Mouse (Mus musculus) hindbrain, embryonic 16.5 days (tissue): ENCODE measurements around the gene Mpeg1. TPM values are rescaled to one million over a fixed set of nuclear protein-coding genes. Genes with fewer than 3 reads are reported as not detected.

Source experiments
- ATAC-seq: fragments of 200-750 bp; cut with Nextera tagmentation; 2 replicates; pipeline ENCODE4 v1.8.0; 2017; ENCODE audit warnings: moderate TSS enrichment, moderate library complexity
- H3K27ac ChIP-seq: fragments of 300-500 bp; sonication (generic); 2 replicates; pipeline ENCODE4 v1.5.1; 2014; ENCODE audit warnings: low read depth, mild to moderate bottlenecking, control low read depth, low read length, moderate library complexity
- H3K27me3 ChIP-seq: fragments of 300-500 bp; sonication (generic); replicated peaks from 2 replicates; pipeline ENCODE4 v1.6.1; 2014; ENCODE audit warnings: low read length; ENCODE audit not compliant: control insufficient read depth, insufficient read depth
- H3K36me3 ChIP-seq: fragments of 300-500 bp; sonication (generic); 2 replicates; pipeline ENCODE4 v1.6.1; 2014; ENCODE audit warnings: mild to moderate bottlenecking, low read length, moderate library complexity, mixed read lengths; ENCODE audit not compliant: control insufficient read depth, insufficient read depth
- H3K4me1 ChIP-seq: fragments of 300-500 bp; sonication (generic); 2 replicates; pipeline ENCODE4 v1.6.1; 2014; ENCODE audit warnings: low read depth, low read length; ENCODE audit not compliant: control insufficient read depth, insufficient read depth
- H3K4me2 ChIP-seq: fragments of 300-500 bp; sonication (generic); 2 replicates; pipeline ENCODE4 v1.6.1; 2014; ENCODE audit warnings: mild to moderate bottlenecking, low read length, control low read depth, moderate library complexity
- H3K4me3 ChIP-seq: fragments of 300-500 bp; sonication (generic); 2 replicates; pipeline ENCODE4 v1.5.1; 2014; ENCODE audit warnings: mild to moderate bottlenecking, low read length, control low read depth, moderate library complexity
- H3K9ac ChIP-seq: fragments of 300-500 bp; sonication (generic); 2 replicates; pipeline ENCODE4 v1.6.1; 2014; ENCODE audit warnings: low read depth, mild to moderate bottlenecking, control low read depth, low read length, moderate library complexity
- H3K9me3 ChIP-seq: fragments of 300-500 bp; sonication (generic); 2 replicates; pipeline ENCODE4 v1.6.1; 2014; ENCODE audit warnings: mild to moderate bottlenecking, low read length, moderate library complexity; ENCODE audit not compliant: control insufficient read depth
- WGBS: fragments of 180-500 bp; shearing (Covaris S2); extraction: QIAGEN DNeasy Blood & Tissue Kit; methylation state at CpG from one replicate; pipeline ENCODE4 v1.1.7; 2014; 5-methylcytosine and 5-hydroxymethylcytosine counted together
- polyA plus RNA-seq: library from polyadenylated mRNA; unstranded; fragments of >200 nt; fragmentation: Nextera tagmentation; extraction: Ambion mirVana; gene quantifications from 2 replicates; pipeline ENCODE4 v1.2.1, GENCODE M21; 2015

Gene Mpeg1
- polyA plus RNA-seq, 1 experiment from 2014 or later = 0.66 TPM

GRCm38 (mm10) chr19:12462851-12463721 is 2.5 kb downstream of the Mpeg1 start:
- no peak overlapping the region for H3K27ac ChIP-seq
- no peak overlapping the region for H3K4me3 ChIP-seq
- no peak overlapping the region for H3K9ac ChIP-seq
- no peaks in the 10 kb centered on the region for H3K27me3 ChIP-seq
- no peaks in the 10 kb centered on the region for H3K4me1 ChIP-seq
- H3K9me3 ChIP-seq = no peaks in the 10 kb centered on the region
- no peak for ATAC-seq
- H3K36me3 ChIP-seq = peaks cover 6% of the 10 kb centered on the region
- H3K4me2 ChIP-seq = no peak overlapping the region
- 70% methylated on average over 7 of the region's 7 CpGs for WGBS

GRCm38 (mm10) chr19:12463722-12464035 is 3.1 kb downstream of the Mpeg1 start:
- H3K27ac ChIP-seq = no peak overlapping the region
- no peaks in the 10 kb centered on the region for H3K4me1 ChIP-seq
- H3K27me3 ChIP-seq = no peaks in the 10 kb centered on the region
- WGBS = 46% methylated on average over 1 of the region's 1 CpGs
- no peak overlapping the region for H3K4me2 ChIP-seq
- no peak for ATAC-seq
- no peaks in the 10 kb centered on the region for H3K9me3 ChIP-seq
- peaks cover 11% of the 10 kb centered on the region for H3K36me3 ChIP-seq
- no peak overlapping the region for H3K4me3 ChIP-seq
- no peak overlapping the region for H3K9ac ChIP-seq

- WGBS = 78% methylated on average over 5 of the region's 5 CpGs
- Histone ChIP-seq H3K36me3 (peaks cover 15% of the 10 kb centered on the region), H3K9ac (no peak overlapping the region)
Observed at GRCm38 (mm10) chr19:12464127-12464526, 3.5 kb downstream of the Mpeg1 start.

GRCm38 (mm10) chr19:12464674-12465073 is 4.1 kb downstream of the Mpeg1 start:
- Histone ChIP-seq H3K9me3 (no peaks in the 10 kb centered on the region), H3K36me3 (peaks cover 15% of the 10 kb centered on the region), H3K4me2 (no peak overlapping the region), H3K4me3 (no peak overlapping the region), H3K27me3 (no peaks in the 10 kb centered on the region), H3K4me1 (no peaks in the 10 kb centered on the region), H3K9ac (no peak overlapping the region), H3K27ac (no peak overlapping the region)
- 84% methylated on average over 4 of the region's 4 CpGs for WGBS
- no peak for ATAC-seq

More at GRCm38 (mm10) chr19:12464127-12464526, 3.5 kb downstream of the Mpeg1 start:
- H3K27me3 ChIP-seq = no peaks in the 10 kb centered on the region
- H3K4me3 ChIP-seq = no peak overlapping the region
- no peaks in the 10 kb centered on the region for H3K4me1 ChIP-seq
- no peak overlapping the region for H3K4me2 ChIP-seq
- no peak overlapping the region for H3K27ac ChIP-seq
- H3K9me3 ChIP-seq = no peaks in the 10 kb centered on the region
- no peak for ATAC-seq

- H3K27ac ChIP-seq = no peak overlapping the region
- ATAC-seq = 0 out of 2 replicates have a peak, but pooled peaks have one; percentile 32
- 91% methylated on average over 10 of the region's 10 CpGs for WGBS
Observed at GRCm38 (mm10) chr19:12465530-12466144, 5.1 kb downstream of the Mpeg1 start.

GRCm38 (mm10) chr19:12466204-12466603 is 5.6 kb downstream of the Mpeg1 start:
- 28% methylated on average over 7 of the region's 7 CpGs for WGBS
- H3K9ac ChIP-seq = no peak overlapping the region
- H3K27me3 ChIP-seq = no peaks in the 10 kb centered on the region
- peak; percentile 50; the same call in 1 of the 2 replicates for ATAC-seq
- no peaks in the 10 kb centered on the region for H3K4me1 ChIP-seq
- H3K9me3 ChIP-seq = no peaks in the 10 kb centered on the region
- H3K36me3 ChIP-seq = peaks cover 15% of the 10 kb centered on the region
- H3K4me3 ChIP-seq = no peak overlapping the region
- H3K27ac ChIP-seq = peak overlapping the region; percentile 8; the same call in 1 of the 2 replicates
- no peak overlapping the region for H3K4me2 ChIP-seq

More at GRCm38 (mm10) chr19:12465530-12466144, 5.1 kb downstream of the Mpeg1 start:
- Histone ChIP-seq H3K4me2 (no peak overlapping the region), H3K4me1 (no peaks in the 10 kb centered on the region), H3K4me3 (no peak overlapping the region), H3K27me3 (no peaks in the 10 kb centered on the region), H3K36me3 (peaks cover 15% of the 10 kb centered on the region), H3K9ac (no peak overlapping the region), H3K9me3 (no peaks in the 10 kb centered on the region)

GRCm38 (mm10) chr19:12467436-12467835 is 6.9 kb downstream of the Mpeg1 start:
- H3K27ac ChIP-seq = no peak overlapping the region
- WGBS = 79% methylated on average over 5 of the region's 5 CpGs
- no peak overlapping the region for H3K9ac ChIP-seq
- H3K27me3 ChIP-seq = no peaks in the 10 kb centered on the region
- H3K4me2 ChIP-seq = no peak overlapping the region
- peaks cover 15% of the 10 kb centered on the region for H3K36me3 ChIP-seq
- no peak for ATAC-seq
- no peaks in the 10 kb centered on the region for H3K9me3 ChIP-seq
- no peak overlapping the region for H3K4me3 ChIP-seq
- no peaks in the 10 kb centered on the region for H3K4me1 ChIP-seq

- peaks cover 8% of the 10 kb centered on the region for H3K4me1 ChIP-seq
- ATAC-seq = no peak
- H3K9me3 ChIP-seq = no peaks in the 10 kb centered on the region
- H3K27ac ChIP-seq = no peak overlapping the region
- no peak overlapping the region for H3K4me3 ChIP-seq
- WGBS = 61% methylated on average over 3 of the region's 3 CpGs
- no peak overlapping the region for H3K9ac ChIP-seq
- H3K27me3 ChIP-seq = no peaks in the 10 kb centered on the region
- H3K36me3 ChIP-seq = peaks cover 14% of the 10 kb centered on the region
- no peak overlapping the region for H3K4me2 ChIP-seq
Observed at GRCm38 (mm10) chr19:12471866-12472265, 11.3 kb downstream of the Mpeg1 start.

GRCm38 (mm10) chr19:12472381-12472976 is 11.9 kb downstream of the Mpeg1 start:
- WGBS = 87% methylated on average over 5 of the region's 5 CpGs
- H3K36me3 ChIP-seq = peaks cover 11% of the 10 kb centered on the region
- no peaks in the 10 kb centered on the region for H3K27me3 ChIP-seq
- H3K4me3 ChIP-seq = no peak overlapping the region
- no peak for ATAC-seq
- H3K4me1 ChIP-seq = peaks cover 8% of the 10 kb centered on the region
- no peak overlapping the region for H3K9ac ChIP-seq
- no peaks in the 10 kb centered on the region for H3K9me3 ChIP-seq
- no peak overlapping the region for H3K4me2 ChIP-seq
- H3K27ac ChIP-seq = no peak overlapping the region
